Mouse (Mus musculus): ENCODE data around the gene Ppm1m. TPM values are rescaled to one million over a fixed set of nuclear protein-coding genes. Genes with fewer than 3 reads are reported as not detected.
A peak's percentile ranks its signal among the peaks of the same experiment; 100 is the strongest.
"Not testable (repeated sequence)": the region's sequence is repeated elsewhere in the genome, so short reads cannot be mapped to it uniquely, and the experiment has no call there.

The Ppm1m gene
- total RNA-seq, 2 experiments from 2014 or later, result 6.8 to 21.4 TPM

DNA sequence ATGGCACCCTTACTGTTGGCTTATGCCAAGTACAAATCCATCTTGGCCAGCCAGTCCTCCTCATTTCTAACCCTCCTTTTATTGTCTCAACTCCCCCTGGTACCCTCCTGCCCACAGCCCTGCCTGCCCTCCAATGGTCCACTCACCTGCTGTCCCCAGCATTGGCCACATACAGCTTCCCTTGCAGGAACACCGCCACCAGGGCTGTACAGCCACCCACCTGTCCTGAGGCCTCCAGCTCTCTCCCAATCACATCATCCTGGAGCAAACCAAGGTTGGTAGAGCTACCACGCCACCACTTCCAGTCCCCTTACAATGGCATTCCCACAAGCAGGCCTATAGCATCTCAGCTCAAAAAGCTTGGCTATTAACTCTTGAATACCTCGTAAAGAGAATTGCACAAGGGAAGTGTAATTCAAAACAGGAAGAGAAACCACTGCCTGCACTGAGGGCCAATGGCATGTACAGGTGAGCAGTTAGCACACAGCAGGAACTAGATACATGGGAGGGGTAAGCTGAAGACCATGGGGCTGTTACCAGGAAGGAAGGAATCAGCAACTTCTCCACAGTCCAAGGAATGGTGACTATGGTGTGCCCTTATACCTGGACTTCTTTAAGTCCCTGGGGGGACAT lies 2.3 kb downstream of the Ppm1m start:
- ATAC-seq (replicated peaks; ENCODE audit: low FRiP score, low TSS enrichment, poor library complexity, severe bottlenecking), result no peak

DNA sequence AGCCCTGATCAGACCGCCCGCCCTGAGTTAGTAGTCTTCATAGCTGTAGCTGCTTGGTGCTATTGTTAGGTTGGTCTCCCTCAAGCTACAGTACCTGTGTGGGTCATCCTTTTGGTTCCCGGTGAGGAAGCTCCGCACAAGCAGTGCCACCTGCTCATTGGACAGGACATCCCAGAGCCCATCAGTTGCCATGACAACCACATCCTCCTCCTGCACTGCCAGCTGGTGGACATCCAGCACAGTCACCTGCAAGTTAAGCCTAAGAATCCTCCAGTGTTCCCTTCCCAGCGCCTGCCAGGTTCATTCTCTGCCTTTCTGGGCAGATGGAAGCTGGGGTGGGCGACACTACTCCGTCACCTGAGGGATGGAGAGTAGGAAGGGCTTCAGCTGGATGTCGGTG lies 3.9 kb downstream of the Ppm1m start:
- ATAC-seq (replicated peaks; ENCODE audit: low FRiP score, low TSS enrichment, poor library complexity, severe bottlenecking), result no peak

DNA sequence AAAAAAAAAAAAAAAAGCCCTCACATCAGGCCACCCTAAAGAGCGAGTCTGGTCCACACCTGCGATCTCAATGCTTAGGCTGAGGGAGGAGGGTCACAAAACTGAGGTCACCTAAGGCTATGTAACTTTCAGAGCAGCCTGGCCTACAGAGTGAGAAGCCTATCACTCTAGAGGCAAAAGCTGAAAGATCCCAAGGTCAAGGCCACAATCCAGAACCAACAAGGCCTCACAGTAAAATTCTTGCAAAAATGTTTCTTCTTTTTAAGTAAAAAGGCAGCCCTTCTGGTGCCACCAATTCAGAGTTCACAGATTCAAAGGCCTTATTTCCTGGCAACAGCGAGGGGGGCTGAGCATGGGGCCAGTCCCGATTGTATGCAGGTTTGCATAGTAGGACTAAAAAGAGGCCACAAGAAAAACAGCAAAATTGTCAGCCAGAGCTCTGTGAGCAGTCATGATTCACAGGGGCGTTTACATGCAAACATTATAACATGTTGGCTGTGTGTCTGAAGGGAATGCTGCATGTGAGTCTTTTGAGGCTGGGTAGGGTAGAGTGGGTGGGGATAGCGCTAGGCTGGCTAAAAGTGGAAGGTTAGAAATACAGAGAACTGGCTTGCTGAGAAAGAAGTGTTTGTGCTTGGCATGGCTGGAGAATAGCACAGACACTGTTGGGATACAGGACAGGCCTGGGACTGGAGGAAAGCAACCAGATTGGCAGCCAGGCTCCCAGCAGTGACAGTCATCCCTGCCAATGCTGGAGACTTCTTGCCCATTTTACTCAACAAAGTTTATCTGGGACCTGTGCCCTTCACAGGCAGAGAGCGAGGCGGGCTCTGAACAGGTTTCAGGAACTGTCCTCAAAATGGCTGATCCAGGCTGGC lies 5.4 kb downstream of the Ppm1m start:
- no peak for ATAC-seq (replicated peaks; ENCODE audit: low FRiP score, low TSS enrichment, poor library complexity, severe bottlenecking)

DNA sequence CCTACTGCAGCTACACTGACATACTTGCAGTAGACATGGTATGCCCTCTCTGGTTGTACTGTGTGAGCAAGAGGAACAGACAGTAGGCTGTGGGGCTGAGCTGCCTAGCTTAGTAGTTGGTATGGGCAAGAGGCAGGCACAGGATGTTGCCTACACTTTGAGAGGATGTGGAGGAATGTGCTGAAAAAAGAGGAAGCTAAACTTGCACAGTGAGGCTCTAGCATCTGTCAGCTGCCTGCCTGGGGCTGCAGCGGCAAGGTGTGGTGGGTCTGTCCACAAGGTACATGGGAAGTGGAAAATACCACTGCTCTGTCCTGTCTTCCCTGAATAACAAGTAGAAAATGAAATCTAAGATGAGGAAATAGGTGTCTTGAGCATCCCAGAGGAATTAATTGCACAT lies 6.5 kb downstream of the Ppm1m start:
- no peak for ATAC-seq (replicated peaks; ENCODE audit: low FRiP score, low TSS enrichment, poor library complexity, severe bottlenecking)

DNA sequence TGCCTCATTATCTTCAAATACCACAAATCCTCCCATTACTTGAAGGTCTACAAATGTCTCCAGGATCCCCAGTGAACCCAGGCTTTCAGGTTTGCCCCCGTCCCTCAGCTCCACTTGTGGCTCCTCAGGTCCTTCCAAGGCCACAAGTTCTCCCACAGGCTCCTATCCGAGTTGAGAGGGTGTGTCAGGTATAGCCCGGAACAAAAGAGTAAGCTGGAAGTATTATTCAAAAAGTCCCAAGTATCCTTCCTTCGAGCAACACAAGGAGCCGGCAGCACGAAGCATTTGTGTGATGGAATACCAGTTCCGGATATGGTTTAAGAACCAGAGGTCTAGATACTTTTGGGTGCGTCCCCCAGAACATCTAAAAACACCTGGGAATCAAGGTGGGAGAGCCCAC lies 7.5 kb downstream of the Ppm1m start:
- no peak for ATAC-seq (replicated peaks; ENCODE audit: low FRiP score, low TSS enrichment, poor library complexity, severe bottlenecking)

DNA sequence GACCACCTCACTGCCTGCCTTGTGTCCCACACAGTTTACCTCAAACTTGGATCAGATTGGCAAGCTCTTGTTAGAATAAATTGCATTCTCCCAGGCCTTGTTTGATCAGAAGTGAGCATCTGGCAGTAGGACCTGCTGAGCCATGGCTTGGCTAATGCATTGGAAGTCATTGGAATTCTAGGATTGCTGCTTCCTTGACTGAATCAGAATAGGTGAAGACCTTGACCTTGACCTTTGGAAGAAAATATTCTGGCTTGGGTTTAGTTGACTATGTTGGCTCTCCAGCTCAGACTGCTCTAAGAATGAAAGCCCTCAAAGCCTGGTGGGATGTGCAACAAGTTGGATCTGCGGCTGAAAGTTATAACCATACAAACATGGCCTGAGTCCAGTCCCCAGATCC lies 8.2 kb downstream of the Ppm1m start:
- no peak for ATAC-seq (replicated peaks; ENCODE audit: low FRiP score, low TSS enrichment, poor library complexity, severe bottlenecking)

DNA sequence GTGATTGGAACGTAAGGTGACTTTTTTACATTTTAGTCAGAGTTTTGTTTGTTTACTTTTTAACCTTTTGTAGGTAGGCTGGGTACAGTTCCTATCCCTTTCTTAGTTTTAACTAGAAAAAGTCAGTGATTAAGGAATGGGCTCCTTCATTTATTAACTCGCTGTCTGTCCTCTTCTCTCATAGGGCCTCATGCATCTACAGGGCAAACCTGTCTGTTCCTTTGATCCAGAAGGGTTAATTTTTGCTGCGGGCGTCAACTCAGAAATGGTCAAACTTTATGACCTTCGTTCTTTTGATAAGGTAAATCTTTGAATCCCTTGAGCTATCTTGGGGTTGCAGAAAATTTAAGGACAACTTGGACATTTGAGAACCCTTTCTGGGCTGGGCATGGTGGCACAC lies 15.6 kb downstream of the Ppm1m start:
- no peak for ATAC-seq (replicated peaks; ENCODE audit: low FRiP score, low TSS enrichment, poor library complexity, severe bottlenecking)

DNA sequence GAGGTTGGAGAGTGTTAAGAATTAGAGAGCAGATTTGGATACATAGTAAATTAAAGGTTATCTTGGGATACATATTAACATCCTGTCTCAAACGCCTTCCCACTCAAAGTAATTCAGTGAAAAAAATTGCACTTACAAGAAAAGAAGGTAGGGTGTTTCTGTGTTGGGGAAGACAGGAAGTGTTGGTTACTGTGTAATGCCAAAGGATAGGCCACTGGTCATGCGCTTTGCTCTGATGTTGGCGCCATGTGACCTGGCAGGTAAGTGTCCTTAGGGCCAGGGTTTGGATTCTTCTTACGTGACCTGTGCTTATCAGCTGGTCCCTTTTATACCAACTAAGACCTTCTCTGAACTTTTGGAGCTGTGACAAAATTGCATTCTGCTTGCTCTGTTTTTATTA lies 17.4 kb downstream of the Ppm1m start:
- ATAC-seq (replicated peaks; ENCODE audit: low FRiP score, low TSS enrichment, poor library complexity, severe bottlenecking), result no peak

DNA sequence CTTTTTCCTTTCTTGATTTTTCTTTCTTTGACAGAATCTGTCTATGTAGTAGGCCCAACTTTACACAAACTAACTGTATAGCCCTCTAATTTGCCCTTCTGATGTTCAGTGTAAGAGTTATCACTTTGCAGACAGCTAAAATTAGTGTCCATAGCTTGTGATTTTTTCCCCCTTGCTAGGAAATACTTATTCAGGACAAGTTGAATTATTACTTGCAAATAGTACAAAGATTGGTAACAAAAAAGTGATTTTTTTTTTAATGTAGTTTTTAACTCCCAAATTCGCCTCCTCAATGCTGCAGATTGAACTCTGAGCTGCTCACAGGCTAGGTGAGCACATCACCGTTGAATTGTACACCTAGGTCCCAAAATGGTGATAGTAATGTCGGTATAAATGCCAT lies 19.6 kb downstream of the Ppm1m start:
- no peak for ATAC-seq (replicated peaks; ENCODE audit: low FRiP score, low TSS enrichment, poor library complexity, severe bottlenecking)

DNA sequence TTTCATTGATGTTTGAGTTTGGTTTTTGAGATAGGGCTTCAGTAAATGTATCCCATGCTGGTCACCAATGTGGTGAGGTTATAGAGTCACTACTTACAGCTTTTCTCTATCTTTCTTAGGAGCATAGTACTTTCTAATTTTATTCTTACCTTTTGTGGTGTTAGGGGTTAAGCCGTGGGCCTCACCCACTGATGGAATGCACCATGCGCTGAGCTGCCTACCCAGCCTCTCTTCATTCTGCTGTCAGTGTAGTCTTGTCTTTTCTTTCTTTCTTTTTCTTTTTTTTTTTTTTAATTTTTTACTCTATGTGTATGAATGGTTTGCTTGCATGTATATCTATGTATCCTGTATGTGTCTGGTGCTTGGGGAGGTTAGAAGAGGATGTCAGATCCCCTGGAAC lies 20.1 kb downstream of the Ppm1m start:
- no peak for ATAC-seq (replicated peaks; ENCODE audit: low FRiP score, low TSS enrichment, poor library complexity, severe bottlenecking)

DNA sequence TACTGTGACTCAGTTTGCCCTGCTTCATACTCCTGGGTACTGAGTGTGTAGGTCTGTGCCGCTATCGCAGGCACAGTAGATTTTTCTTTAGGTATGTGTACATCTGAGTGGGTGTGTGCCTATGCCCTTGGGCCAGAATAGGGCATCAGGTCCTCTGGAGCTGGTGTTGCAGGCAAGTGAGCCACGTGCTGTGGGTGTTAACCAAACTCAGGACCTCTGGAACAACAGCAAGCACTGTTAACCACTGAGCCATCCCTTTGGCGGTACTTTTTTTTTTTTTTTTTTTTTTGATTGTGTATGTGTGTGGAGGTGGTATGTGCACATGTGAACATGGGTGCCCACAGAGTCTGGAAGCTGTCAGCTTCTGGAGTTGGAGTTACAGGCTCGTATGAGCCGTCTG lies 21.7 kb downstream of the Ppm1m start:
- ATAC-seq (replicated peaks; ENCODE audit: low FRiP score, low TSS enrichment, poor library complexity, severe bottlenecking), result no peak

DNA sequence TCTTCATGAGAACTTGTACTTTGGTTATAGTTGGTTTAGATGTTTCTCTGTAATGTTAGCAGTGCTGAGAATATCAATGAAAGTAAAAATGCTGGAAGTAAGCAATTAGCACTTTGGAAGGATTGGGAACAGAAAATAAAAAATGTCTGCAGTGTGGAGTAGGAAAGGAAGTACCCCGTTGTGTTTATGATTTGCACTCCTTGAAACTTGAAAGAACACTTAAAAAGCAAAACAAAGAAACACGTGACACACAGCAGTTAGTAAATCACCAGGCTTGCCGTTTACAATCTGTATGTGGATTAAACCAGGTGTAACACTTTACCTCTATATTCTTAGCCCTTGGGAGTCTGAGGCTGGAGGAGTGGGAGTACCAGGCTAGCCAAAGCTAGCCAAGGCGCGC lies 22.8 kb downstream of the Ppm1m start:
- ATAC-seq (replicated peaks; ENCODE audit: low FRiP score, low TSS enrichment, poor library complexity, severe bottlenecking), result no peak

DNA sequence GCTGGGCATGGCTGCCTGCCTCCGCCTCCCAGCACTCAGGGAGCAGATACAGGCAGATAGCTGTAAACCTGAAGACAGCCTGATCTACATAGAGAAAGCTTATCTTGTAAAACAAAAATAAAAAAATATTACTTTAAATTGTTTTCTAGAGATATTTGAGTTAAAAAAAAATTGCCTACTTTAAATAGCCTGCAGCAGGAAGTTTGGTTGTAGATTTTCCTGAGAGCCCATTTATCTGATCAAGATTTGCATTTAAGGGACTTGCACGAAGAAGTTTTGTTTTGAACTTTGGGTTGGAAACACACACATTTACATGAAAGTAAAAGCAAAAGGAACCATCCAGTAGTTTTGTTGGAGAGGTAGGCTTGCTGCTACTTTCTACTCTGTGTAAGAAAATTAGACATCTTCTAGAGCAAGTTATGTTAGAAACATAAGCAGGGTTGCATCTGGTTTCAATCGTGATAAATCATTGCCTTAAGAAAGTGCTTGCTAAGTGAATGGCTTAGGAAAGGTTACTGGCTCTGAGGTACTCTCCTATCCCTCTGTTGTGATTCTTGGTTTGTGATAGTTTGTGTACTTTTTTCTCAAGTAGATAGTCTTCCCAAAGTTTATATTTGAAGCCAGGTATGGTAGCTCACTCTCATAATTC lies 23.9 kb downstream of the Ppm1m start:
- ATAC-seq (replicated peaks; ENCODE audit: low FRiP score, low TSS enrichment, poor library complexity, severe bottlenecking), result no peak

DNA sequence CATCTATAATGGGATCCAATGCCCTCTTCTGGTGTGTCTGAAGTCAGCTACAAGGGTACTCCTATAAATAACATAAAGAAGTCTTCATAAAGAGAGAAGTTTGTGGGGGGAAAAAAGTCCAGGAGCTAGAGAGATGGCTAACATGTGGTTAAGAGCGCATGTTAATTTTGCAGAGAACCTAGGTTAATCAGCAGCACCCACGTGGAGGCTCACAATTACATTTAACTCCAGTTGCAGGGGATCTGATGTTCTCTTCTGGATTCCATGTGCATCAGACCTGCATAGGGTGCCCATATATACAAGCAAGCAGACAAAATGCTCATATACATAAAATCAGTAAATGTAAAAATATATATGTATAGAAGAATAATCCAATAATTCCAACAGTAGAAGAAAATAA lies 26.2 kb downstream of the Ppm1m start:
- ATAC-seq (replicated peaks; ENCODE audit: low FRiP score, low TSS enrichment, poor library complexity, severe bottlenecking), result no peak

DNA sequence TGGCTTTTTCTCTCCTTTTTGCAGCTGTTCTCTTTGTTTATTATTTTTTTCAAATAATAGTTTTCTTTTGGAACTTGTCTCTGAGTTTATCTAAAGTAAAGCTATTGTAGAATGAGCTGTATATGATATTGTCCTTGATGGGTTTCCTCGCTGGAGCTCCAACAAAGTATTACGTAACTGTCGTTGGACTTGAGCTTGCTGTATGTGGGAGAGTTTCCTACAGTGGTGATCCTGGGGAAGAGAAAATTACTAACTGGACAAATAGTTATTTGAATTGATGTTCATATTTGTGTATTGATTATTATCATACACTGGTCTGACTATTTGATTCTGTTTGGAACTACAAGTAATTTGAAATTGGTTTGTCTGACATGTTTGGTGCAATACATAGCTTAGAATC lies 27.0 kb downstream of the Ppm1m start:
- no peak for ATAC-seq (replicated peaks; ENCODE audit: low FRiP score, low TSS enrichment, poor library complexity, severe bottlenecking)

DNA sequence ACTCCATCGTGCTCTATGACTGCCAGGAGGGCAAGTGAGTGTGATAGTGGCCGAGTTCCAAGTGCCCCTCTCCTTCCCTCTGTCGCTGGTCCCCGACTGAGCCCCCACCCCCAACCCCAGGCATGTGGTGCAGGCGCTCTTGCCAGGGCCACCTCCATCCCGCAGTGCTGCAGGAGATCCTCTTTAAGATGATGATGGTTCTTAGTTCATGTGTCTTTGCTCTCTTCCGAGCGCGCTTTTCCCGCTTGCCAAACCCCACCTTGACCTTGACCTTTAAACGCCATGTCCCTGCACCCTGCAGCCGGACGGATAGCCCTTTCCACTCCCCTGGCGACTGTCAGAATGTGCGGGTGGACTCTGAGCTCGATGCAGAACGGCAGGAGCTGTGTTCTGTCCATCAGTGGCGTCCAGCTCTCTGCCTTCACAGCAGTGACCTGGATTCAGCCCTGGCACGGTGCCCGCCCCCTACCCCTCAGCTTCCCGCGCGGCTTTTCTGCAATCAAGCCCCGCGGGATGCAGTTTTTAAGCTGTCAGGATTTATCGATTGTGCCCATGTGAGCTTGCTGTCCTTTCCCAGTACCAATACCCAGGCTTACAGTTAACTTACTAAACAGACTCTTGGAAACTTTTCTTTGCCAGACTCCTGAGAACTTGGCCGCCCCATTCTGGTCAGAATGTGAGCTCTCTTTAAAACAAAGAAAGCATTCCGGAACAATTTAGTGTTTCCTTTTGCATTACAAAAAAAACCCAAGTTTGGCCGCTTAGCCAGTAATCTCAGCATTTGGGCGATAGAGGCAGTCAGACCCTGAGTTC lies 28.0 kb downstream of the Ppm1m start:
- ATAC-seq (replicated peaks; ENCODE audit: low FRiP score, low TSS enrichment, poor library complexity, severe bottlenecking), result peak; percentile 29

DNA sequence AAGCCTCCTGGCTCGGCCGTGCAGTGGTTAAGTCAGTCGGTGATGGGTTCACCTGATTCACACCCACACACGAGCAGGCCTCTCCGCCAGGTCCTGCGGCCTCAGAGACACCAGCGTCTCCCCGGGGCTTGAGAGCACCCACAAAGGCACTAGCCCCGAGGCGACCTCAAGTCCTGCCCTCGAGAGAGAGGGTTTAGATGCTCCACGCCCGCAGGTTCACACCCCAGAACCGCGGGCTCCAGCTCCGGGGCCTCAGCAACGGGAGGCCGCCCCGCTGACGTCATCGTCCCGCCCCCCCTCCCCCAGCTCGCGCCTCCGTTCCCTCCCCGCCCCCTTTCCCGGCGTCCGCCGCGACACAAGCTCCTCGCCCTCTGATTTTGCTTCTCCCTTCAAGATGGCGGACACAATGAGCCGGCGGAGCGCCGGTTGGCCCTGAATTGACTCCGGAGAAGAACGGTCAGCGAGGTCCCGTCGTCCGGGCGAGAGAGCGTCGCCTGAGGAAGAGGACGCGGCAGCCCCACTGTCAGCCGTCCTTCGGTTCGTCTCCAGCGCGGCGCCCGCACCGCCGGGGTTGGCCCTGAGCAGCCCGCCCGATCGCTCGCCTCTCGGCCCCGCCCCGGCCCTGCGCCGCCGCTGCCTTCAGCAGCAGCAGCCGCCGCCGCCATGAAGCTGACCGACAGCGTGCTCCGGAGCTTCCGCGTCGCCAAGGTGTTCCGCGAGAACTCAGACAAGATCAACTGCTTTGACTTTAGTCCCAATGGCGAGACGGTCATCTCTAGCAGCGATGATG lies 28.8 kb downstream of the Ppm1m start, which contains the start of gene Wdr82:
Gene Wdr82, plus strand, starts transcription at position 373 of the 790 bp plus-strand sequence.
- peak; percentile 71 for ATAC-seq (replicated peaks; ENCODE audit: low FRiP score, low TSS enrichment, poor library complexity, severe bottlenecking)

DNA sequence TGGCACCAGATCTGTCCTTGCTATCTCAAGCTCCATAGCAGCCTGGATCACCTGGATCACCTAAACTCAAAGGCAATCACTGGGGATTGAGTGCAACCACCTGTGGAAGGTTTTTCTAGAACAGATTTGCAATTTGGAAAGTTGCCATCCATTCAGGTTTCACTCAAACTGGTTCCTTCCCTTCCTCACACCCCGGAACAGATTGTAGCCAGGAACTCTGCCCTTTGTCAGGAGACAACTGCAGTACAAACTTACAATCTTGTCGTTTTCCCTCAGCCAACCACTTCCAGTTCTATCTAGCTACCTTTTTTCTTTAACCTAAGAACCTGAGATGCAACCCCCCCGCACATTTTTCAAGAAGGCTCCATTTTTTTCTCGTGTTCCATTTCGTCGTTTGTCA lies 29.6 kb downstream of the Ppm1m start:
- ATAC-seq (replicated peaks; ENCODE audit: low FRiP score, low TSS enrichment, poor library complexity, severe bottlenecking), result no peak

DNA sequence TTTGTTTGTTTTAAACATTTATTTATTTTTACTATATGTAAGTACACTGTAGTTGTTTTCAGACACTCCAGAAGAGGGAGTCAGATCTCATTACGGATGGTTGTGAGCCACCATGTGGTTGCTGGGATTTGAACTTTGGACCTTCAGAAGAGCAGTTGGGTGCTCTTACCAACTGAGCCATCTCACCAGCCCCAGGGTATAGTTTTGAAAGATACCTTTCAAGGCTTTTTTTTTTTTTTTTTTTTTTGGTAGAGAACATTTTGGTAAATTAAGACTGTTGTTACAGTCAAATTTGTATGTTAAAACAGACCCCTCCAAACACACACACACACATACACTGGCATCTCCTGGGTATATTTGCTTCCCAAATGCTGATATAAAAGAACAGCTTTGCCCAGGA lies 30.5 kb downstream of the Ppm1m start:
- ATAC-seq (replicated peaks; ENCODE audit: low FRiP score, low TSS enrichment, poor library complexity, severe bottlenecking), result not testable (repeated sequence)
